Mouse (Mus musculus) hindbrain, embryonic 15.5 days (tissue): ENCODE results near the gene Mvk. TPM values are rescaled to one million over a fixed set of nuclear protein-coding genes. Genes with fewer than 3 reads are reported as not detected.

Experiments used
- ATAC-seq: fragments of 200-750 bp; cut with Nextera tagmentation; 2 replicates; pipeline ENCODE4 v1.8.0; 2017; ENCODE audit warnings: low read depth, moderate number of reproducible peaks, moderate TSS enrichment; ENCODE audit not compliant: low FRiP score
- H3K27ac ChIP-seq: fragments of 300-500 bp; sonication (generic); replicated peaks from 2 replicates; pipeline ENCODE4 v1.5.1; 2015; ENCODE audit warnings: mild to moderate bottlenecking, inconsistent platforms
- H3K27me3 ChIP-seq: fragments of 300-500 bp; sonication (generic); 2 replicates; pipeline ENCODE4 v1.6.1; 2015; ENCODE audit warnings: control low read depth, inconsistent platforms
- H3K36me3 ChIP-seq: fragments of 300-500 bp; sonication (generic); 2 replicates; pipeline ENCODE4 v1.6.1; 2015; ENCODE audit warnings: control low read depth, inconsistent platforms
- H3K4me1 ChIP-seq: fragments of 300-500 bp; sonication (generic); replicated peaks from 2 replicates; pipeline ENCODE4 v1.6.1; 2015; ENCODE audit warnings: control low read depth, inconsistent platforms
- H3K4me2 ChIP-seq: fragments of 300-500 bp; sonication (generic); 2 replicates; pipeline ENCODE4 v1.6.1; 2015; ENCODE audit warnings: moderate library complexity, mild to moderate bottlenecking, inconsistent platforms
- H3K4me3 ChIP-seq: fragments of 300-500 bp; sonication (generic); 2 replicates; pipeline ENCODE4 v1.5.1; 2015; ENCODE audit warnings: mild to moderate bottlenecking, inconsistent platforms
- H3K9ac ChIP-seq: fragments of 300-500 bp; sonication (generic); 2 replicates; pipeline ENCODE4 v1.6.1; 2015; ENCODE audit warnings: inconsistent platforms
- H3K9me3 ChIP-seq: fragments of 300-500 bp; sonication (generic); 2 replicates; pipeline ENCODE4 v1.6.1; 2016; ENCODE audit warnings: control low read depth, inconsistent platforms
- WGBS: fragments of 180-500 bp; shearing (Covaris S2); methylation state at CpG from one replicate; pipeline ENCODE4 v1.1.7; 2015; 5-methylcytosine and 5-hydroxymethylcytosine counted together
- microRNA-seq: library from miRNA; unstranded; fragments of <30 nt; microRNA quantifications from one replicate; pipeline ENCODE4, GENCODE M21; 2016
- polyA plus RNA-seq: library from polyadenylated mRNA; unstranded; fragments of >200 nt; fragmentation: Nextera tagmentation; extraction: Ambion mirVana; gene quantifications from 2 replicates; pipeline ENCODE4 v1.2.1, GENCODE M21; 2015

The Mvk gene
- polyA plus RNA-seq, 1 experiment from 2014 or later: 78.0 TPM

DNA sequence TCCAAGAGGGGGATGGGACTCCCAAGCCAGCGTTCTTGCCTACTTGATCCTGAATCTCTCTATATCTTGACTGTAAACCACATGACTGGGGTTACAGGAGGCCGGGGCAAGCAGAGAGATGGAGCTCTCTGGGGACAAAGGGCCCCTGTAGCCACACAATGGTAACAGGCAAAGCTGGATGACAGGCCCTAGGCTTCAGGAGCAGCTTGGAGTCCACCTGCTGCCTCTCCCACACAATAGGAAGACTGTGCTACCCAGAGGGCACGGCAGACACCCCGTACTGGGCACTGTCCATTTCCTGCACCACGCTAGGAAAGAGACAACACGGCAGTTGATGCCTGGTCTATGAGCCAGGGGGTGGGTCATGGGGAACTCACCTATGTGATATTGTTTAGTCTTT, 45.5 kb downstream of the Mvk start:
- ATAC-seq: no peak
- Histone ChIP-seq H3K4me3 (no peak overlapping the region), H3K9ac (no peak overlapping the region), H3K36me3 (no peaks in the 10 kb centered on the region), H3K4me2 (no peak overlapping the region), H3K4me1 (no peaks in the 10 kb centered on the region), H3K27me3 (no peaks in the 10 kb centered on the region), H3K27ac (no peak overlapping the region), H3K9me3 (no peaks in the 10 kb centered on the region)
- 74% methylated on average over 6 of the region's 6 CpGs for WGBS

DNA sequence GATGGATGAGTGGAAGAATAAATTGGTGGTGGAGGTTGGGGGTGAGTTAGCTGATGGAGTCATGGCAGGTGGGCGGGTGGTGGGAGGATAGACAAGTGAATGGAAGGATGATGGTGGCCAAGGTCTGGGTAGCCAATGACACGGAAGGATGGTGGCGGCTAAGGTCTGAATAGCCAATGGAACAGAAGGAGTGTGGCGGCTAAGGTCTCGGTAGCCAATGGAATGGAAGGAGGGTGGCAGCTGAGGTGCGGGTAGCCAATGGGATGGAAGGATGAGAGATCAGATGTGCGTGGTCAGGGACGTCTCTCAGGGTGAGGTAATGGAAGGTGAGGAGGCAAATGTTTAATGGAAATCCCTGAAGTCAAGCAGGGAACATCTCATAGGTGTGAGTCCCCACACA, 46.2 kb downstream of the Mvk start:
- no peak for ATAC-seq
- Histone ChIP-seq H3K9me3 (no peaks in the 10 kb centered on the region), H3K4me3 (no peak overlapping the region), H3K36me3 (no peaks in the 10 kb centered on the region), H3K27me3 (no peaks in the 10 kb centered on the region), H3K4me1 (no peaks in the 10 kb centered on the region), H3K4me2 (no peak overlapping the region), H3K27ac (no peak overlapping the region), H3K9ac (no peak overlapping the region)
- WGBS: 94% methylated on average over 8 of the region's 8 CpGs

DNA sequence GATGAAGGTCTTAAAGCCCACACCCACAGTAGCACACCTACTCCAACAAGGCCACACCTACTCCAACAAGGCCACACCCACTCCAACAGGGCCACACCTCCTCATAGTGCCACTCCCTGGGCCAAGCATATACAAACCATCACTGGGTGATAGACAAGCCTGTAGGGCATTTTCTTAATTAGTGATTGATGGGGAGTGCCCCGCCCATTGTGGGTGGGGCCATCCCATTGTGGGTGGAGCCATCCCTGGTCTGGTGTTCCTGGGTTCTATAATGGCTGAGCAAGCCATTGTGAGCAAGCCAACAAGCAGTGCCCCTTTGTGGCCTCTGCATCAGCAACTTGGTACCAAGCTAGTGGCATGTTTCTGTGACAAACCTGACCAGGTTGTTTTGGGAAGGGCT, 50.7 kb downstream of the Mvk start:
- no peaks in the 10 kb centered on the region for H3K27me3 ChIP-seq
- no peak for ATAC-seq
- H3K9ac ChIP-seq: no peak overlapping the region
- no peaks in the 10 kb centered on the region for H3K4me1 ChIP-seq
- WGBS: 42% methylated on average over 1 of the region's 1 CpGs
- no peak overlapping the region for H3K4me3 ChIP-seq
- H3K27ac ChIP-seq: no peak overlapping the region
- H3K4me2 ChIP-seq: no peak overlapping the region
- no peaks in the 10 kb centered on the region for H3K9me3 ChIP-seq
- H3K36me3 ChIP-seq: no peaks in the 10 kb centered on the region

DNA sequence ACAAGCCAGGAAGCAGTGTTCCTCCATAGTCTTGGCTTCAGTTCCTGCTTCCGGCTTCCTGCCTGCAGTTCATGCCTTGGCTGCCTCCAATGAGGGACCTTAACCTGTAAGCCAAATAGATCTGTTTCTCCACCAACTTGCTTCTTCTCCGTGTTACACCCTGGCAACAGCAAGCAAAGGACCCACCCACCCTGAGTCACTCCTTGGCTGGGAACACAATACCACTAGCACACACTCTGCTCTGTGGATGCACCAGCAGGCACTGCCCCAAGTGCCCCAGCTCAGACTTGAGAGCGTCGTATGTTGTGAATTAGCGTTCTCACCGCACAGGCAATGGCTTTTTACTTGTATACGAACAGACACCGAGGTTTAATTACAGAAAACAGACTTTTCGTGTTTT, 57.2 kb downstream of the Mvk start:
- Histone ChIP-seq H3K36me3 (no peaks in the 10 kb centered on the region), H3K27ac (no peak overlapping the region), H3K27me3 (no peaks in the 10 kb centered on the region), H3K9me3 (no peaks in the 10 kb centered on the region), H3K9ac (no peak overlapping the region), H3K4me3 (no peak overlapping the region), H3K4me2 (no peak overlapping the region), H3K4me1 (no peaks in the 10 kb centered on the region)
- ATAC-seq: no peak
- 76% methylated on average over 9 of the region's 9 CpGs for WGBS

DNA sequence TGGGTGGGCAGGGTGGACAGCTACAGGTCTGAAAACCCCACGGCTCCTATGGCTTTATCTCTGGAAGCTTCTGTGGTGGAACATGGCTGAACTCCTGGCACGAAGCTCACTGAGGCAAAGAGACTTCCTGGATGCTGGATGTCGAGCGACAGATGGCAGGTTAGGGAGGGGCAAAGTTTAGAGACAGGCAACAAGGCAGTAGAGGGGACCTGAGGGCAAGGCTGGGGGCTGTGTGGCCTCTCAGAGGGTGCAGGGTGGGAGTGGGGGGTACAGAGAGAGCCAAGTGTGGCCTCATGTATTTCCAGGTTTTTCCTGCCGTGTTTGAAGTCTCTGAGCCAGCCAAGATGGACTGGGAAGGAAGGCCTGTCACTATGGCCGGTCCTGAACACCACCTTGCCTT, 60.8 kb downstream of the Mvk start:
- Histone ChIP-seq H3K9ac (no peak overlapping the region), H3K36me3 (no peaks in the 10 kb centered on the region), H3K9me3 (no peaks in the 10 kb centered on the region), H3K4me2 (no peak overlapping the region), H3K27ac (no peak overlapping the region), H3K4me3 (no peak overlapping the region), H3K27me3 (no peaks in the 10 kb centered on the region), H3K4me1 (peaks cover 6% of the 10 kb centered on the region)
- WGBS: 72% methylated on average over 6 of the region's 6 CpGs
- ATAC-seq: no peak

DNA sequence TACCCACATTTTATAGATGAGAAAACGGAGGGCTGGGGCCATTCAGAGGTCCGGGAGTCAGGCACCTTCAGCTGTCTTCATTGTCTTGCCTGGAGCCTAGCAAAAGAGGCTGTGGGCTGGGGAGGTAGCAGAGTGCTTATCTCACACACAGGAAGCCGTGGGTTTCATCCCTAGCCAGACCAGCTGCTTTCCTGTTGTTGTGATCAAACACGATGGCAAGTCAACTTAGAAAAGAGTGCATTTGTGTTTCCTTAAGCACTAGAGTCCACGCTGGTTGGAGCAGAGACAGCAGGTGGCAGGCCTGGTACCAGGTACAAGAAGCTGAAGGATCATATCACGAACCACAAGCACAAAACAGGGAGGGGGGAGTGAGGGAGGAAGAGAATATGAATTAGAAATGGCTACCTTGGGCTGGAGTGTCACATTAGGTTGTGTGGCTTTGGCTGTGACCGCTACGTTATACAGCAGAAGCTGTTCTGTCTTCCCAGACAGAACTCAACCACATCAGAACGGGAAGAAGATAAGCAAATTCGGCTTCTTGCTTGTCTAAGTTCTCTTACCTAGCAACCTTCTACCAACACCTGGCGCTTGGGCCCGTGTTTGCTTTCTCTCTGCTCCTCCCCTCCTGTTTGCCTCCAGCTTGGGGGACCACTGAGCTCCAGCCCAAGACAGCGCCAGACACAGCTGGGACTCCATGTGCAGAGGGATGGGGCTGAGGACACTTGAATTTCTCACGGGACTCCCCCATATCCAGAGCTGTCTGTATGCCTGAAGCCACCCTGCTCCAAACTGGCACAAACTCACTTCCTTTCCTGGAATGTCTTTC, 61.4 kb downstream of the Mvk start:
- Histone ChIP-seq H3K36me3 (no peaks in the 10 kb centered on the region), H3K4me2 (no peak overlapping the region), H3K9me3 (no peaks in the 10 kb centered on the region), H3K27ac (no peak overlapping the region), H3K27me3 (no peaks in the 10 kb centered on the region), H3K9ac (no peak overlapping the region), H3K4me1 (peaks cover 6% of the 10 kb centered on the region), H3K4me3 (no peak overlapping the region)
- ATAC-seq: no peak
- 79% methylated on average over 14 of the region's 14 CpGs for WGBS

DNA sequence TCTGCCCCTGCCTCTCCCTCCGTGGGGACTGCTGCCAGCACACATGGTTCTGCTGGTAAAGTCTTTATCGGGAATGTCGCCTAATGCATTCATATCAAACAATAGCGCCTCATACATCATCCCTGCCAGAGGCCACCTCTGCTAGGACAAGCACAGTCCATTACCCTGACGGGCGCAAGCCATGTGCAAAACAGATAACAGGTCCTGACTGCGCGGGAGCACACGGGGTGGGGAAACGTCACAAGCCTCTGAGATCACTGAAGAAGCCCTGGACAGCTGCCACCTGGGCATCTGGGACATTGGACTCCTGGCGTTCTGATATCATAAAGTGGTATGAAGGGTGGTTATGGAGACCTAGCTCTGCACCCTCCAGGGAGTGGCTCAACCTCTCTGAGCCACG, 63.3 kb downstream of the Mvk start:
- no peak overlapping the region for H3K4me2 ChIP-seq
- no peak overlapping the region for H3K4me3 ChIP-seq
- 42% methylated on average over 12 of the region's 12 CpGs for WGBS
- H3K27ac ChIP-seq: no peak overlapping the region
- H3K9ac ChIP-seq: no peak overlapping the region
- H3K4me1 ChIP-seq: peaks cover 6% of the 10 kb centered on the region
- no peaks in the 10 kb centered on the region for H3K36me3 ChIP-seq
- ATAC-seq: no peak
- H3K9me3 ChIP-seq: no peaks in the 10 kb centered on the region
- H3K27me3 ChIP-seq: no peaks in the 10 kb centered on the region

DNA sequence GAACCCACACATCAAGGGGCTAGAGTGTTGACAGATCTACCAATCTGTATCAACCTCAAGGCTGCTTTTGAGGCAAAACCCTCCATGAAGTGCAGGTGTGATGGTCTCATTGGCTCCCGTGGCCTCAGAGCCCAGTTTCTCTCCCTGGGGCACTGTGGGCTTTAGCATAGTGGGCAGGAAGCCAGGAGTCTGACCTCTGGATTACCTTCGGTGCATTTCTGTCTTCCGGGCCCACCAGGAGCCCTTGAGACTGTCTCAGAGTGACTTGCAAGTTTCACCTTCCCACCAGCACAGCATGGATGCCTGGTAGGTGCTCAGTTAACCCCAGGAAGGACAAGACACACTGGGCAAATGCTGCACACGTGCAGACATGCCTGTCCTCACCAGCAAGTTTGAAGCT, 63.9 kb downstream of the Mvk start:
- H3K4me3 ChIP-seq: no peak overlapping the region
- no peak overlapping the region for H3K27ac ChIP-seq
- H3K4me2 ChIP-seq: no peak overlapping the region
- H3K27me3 ChIP-seq: no peaks in the 10 kb centered on the region
- 49% methylated on average over 4 of the region's 4 CpGs for WGBS
- H3K9me3 ChIP-seq: no peaks in the 10 kb centered on the region
- no peak for ATAC-seq
- H3K4me1 ChIP-seq: peaks cover 10% of the 10 kb centered on the region
- no peak overlapping the region for H3K9ac ChIP-seq
- H3K36me3 ChIP-seq: no peaks in the 10 kb centered on the region

DNA sequence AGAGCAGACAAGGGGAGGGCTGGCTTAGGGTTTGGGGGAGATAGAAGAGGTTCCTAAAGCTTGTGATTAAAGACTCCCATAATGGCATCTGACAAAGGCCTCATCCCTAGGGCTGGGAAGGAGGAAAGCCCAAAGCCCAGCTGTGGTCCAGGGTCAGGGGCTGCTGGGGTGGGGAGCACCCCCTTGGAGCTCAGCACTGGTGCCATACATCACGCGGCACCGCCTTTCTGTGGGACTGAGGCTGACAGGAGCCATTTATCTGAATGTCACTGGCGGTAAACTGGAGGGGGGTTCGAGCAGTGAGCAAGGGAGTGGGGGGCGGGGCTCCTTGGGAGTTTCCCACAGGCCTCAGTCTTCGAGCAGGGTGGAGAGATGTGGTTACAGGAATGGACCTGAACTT, 65.4 kb downstream of the Mvk start:
- no peak for ATAC-seq
- Histone ChIP-seq H3K36me3 (no peaks in the 10 kb centered on the region), H3K9me3 (no peaks in the 10 kb centered on the region), H3K4me1 (peaks cover 15% of the 10 kb centered on the region), H3K27ac (no peak overlapping the region), H3K27me3 (no peaks in the 10 kb centered on the region), H3K4me2 (no peak overlapping the region), H3K4me3 (no peak overlapping the region), H3K9ac (no peak overlapping the region)
- 51% methylated on average over 7 of the region's 7 CpGs for WGBS

Small RNA genes within 50 kb of the gene (microRNA-seq; reads per million reads assigned to microRNA genes)
- not detected for gene Mir7027

Other genes with a start within 250 kb of the Mvk start
- 0.12 and 0.73 TPM in 2 replicates for gene Foxn4, start 170.5 kb upstream of the Mvk start, polyA plus RNA-seq
- 0.60 and 0.64 TPM in 2 replicates for gene Myo1h, start 155.1 kb upstream of the Mvk start, polyA plus RNA-seq
- 62.2 and 63.9 TPM in 2 replicates for gene Kctd10, start 63.8 kb upstream of the Mvk start, polyA plus RNA-seq
- 39.6 and 41.3 TPM in 2 replicates for gene Ube3b, start 63.7 kb upstream of the Mvk start, polyA plus RNA-seq
- gene Mmab, start 209 bp upstream of the Mvk start, polyA plus RNA-seq: 34.2 and 36.3 TPM in 2 replicates
- gene Fam222a, start 123.7 kb downstream of the Mvk start, polyA plus RNA-seq: 6.6 and 8.3 TPM in 2 replicates
- 1.6 and 1.9 TPM in 2 replicates for gene Trpv4, start 214.2 kb downstream of the Mvk start, polyA plus RNA-seq
- 46.6 and 48.0 TPM in 2 replicates for gene Gltp, start 246.7 kb downstream of the Mvk start, polyA plus RNA-seq